ENCODE assay signal across 9 mouse cellular contexts in the genomic region with DNA sequence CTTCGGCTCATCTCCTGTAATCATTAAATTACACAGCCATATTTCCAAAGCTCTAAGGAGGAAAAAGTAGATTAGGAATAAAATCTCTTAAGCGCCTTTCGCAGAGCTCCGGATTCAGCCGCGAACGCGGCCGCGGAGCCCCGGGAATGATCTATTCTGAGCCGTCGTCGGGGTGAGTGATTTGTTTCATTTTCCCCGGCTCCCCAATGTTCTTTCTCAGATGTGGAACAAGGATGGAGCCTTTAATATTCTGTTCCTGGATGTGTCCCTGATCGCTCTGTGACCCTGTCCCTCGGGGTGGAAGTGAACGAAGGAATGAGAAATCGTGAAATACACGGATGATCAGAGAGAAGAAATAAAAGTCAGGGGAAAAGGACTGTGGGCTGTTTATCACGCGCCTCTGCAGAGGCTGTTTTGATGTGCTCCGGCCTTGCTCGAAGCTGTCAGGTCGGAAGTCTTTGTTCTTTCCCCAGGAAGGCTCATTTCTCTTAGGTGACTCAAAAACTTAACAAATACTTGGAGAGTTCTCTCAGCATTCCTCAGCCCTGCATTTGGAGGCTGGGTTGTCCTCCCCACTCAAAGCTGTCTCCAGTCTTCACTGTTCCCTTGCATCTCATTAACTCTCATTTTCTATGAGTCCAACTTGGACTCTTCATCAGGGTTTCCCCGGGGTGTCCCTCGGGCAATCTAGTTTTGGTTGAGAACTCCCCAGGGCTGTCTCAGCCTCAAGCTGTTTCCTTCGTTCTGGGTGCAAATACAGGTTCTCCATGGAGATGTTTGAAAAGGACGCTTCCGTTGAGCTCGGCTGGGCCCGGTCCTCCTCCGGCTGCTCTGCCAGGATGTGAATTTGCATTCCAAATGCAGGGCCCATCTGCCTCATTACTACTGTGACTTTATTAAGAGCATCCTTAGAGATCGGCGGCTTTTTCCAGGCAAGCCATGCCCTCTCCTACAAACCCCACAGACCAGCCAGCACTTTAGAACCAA. TPM values are rescaled to one million over a fixed set of nuclear protein-coding genes. Genes with fewer than 3 reads are reported as not detected.
DNase-seq lines count a peak whose midpoint lies in the region; ATAC-seq lines count a peak whose summit lies in the region.
"Had no signal": no experiment of that assay in that cellular context is flagged by ENCODE, and none has a peak within 500 bp of the region (broad histone marks: within the 10 kb centered on the region; RNA-seq: fewer than 3 reads in every experiment).

No protein-coding gene starts in this region.

- peak; percentile 40 to 67 for DNase-seq in cerebellum, postnatal 10 days
- DNase-seq in cerebellum, adult 9-10 months, result no peak
- peak; percentile 42 for DNase-seq in thymus, postnatal 0 days (ENCODE audit: low spot score)
- no peak for DNase-seq in thymus, adult 18-20 months
- DNase-seq in adipocyte (ENCODE audit: low spot score), result no peak
- DNase-seq in cerebellum, postnatal 4 days (ENCODE audit: low spot score in 2 of 2), result no peak

- no peaks in the 10 kb centered on the region for H3K36me3 ChIP-seq in hindbrain, embryonic 13.5 days
- no peaks in the 10 kb centered on the region for H3K36me3 ChIP-seq in midbrain, embryonic 12.5 days

- peak overlapping the region; percentile 43 for H3K9ac ChIP-seq in hindbrain, embryonic 13.5 days
- H3K9ac ChIP-seq in midbrain, embryonic 12.5 days (replicated peaks), result peak overlapping the region; percentile 43

- no peaks in the 10 kb centered on the region for H3K9me3 ChIP-seq in hindbrain, embryonic 13.5 days
- no peaks in the 10 kb centered on the region for H3K9me3 ChIP-seq in midbrain, embryonic 12.5 days

- 4% methylated on average over 35 of the region's 35 CpGs for WGBS in hindbrain, embryonic 13.5 days
- 4% methylated on average over 35 of the region's 35 CpGs for WGBS in midbrain, embryonic 12.5 days

- peak; percentile 47 for ATAC-seq in hindbrain, embryonic 13.5 days (ENCODE audit: low FRiP score)
- peak; percentile 73 for ATAC-seq in midbrain, embryonic 12.5 days (ENCODE audit: low FRiP score, low read depth)

- peaks cover 20% of the 10 kb centered on the region for H3K27me3 ChIP-seq in hindbrain, embryonic 13.5 days
- peaks cover 32% of the 10 kb centered on the region for H3K27me3 ChIP-seq in midbrain, embryonic 12.5 days

- H3K4me2 ChIP-seq in hindbrain, embryonic 13.5 days, result peak overlapping the region; percentile 47
- peak overlapping the region; percentile 48 for H3K4me2 ChIP-seq in midbrain, embryonic 12.5 days (replicated peaks)

- peak overlapping the region; percentile 27 for H3K4me3 ChIP-seq in hindbrain, embryonic 13.5 days
- H3K4me3 ChIP-seq in midbrain, embryonic 12.5 days, result peak overlapping the region; percentile 30
- H3K4me3 ChIP-seq: myocyte had no signal

- peak overlapping the region; percentile 75 for H3K27ac ChIP-seq in hindbrain, embryonic 13.5 days
- H3K27ac ChIP-seq in midbrain, embryonic 12.5 days (replicated peaks), result peak overlapping the region; percentile 66

- peaks cover 35% of the 10 kb centered on the region for H3K4me1 ChIP-seq in hindbrain, embryonic 13.5 days (replicated peaks)
- peaks cover 29% of the 10 kb centered on the region for H3K4me1 ChIP-seq in midbrain, embryonic 12.5 days

RNA-seq across cellular contexts. Expression of gene Cox7a2l, which starts 28.9 kb away (rescaled TPM):
- 251 and 271 TPM in 2 replicates for polyA plus RNA-seq in thymus, postnatal 0 days (2015; fragmentation: Nextera tagmentation; extraction: Ambion mirVana)
- 188 and 192 TPM in 2 replicates for polyA plus RNA-seq in hindbrain, embryonic 13.5 days (2015; fragmentation: Nextera tagmentation; extraction: Ambion mirVana)
- 150 TPM in 2 replicates for polyA plus RNA-seq in midbrain, embryonic 12.5 days (2016; fragmentation: Nextera tagmentation; extraction: Ambion mirVana)

Comparison
In these comparisons a context has a peak if more than half of its experiments do, and no peak if none do; other contexts are left out.
1. DNase-seq: peak in cerebellum, postnatal 10 days (2 of 2) and thymus, postnatal 0 days (single experiment); none in cerebellum, adult 9-10 months (single experiment), thymus, adult 18-20 months (0 of 2), adipocyte (single experiment) and cerebellum, postnatal 4 days (0 of 2).